Mouse (Mus musculus) c-Kit-positive CD71-positive TER-119-negative erythroid progenitor cells, embryonic 14.5 days (primary cell): ENCODE measurements around the gene Irgc1.

Experiments used
- DNase-seq: peaks from one replicate; pipeline ENCODE4 v3.0.0-alpha.2; 2013; ENCODE audit warnings: low read depth

Irgc1 gene

GRCm38 (mm10) chr7:24472442-24472841 is 20.3 kb upstream of the Irgc1 start:
- no peak for DNase-seq

GRCm38 (mm10) chr7:24470356-24470755 is 18.3 kb upstream of the Irgc1 start:
- no peak for DNase-seq

GRCm38 (mm10) chr7:24469126-24469525 is 17.0 kb upstream of the Irgc1 start:
- DNase-seq: no peak

GRCm38 (mm10) chr7:24467886-24468285 is 15.8 kb upstream of the Irgc1 start:
- DNase-seq: no peak

- DNase-seq: no peak
Observed at GRCm38 (mm10) chr7:24466835-24467234, 14.7 kb upstream of the Irgc1 start.

GRCm38 (mm10) chr7:24462388-24463319 is 10.6 kb upstream of the Irgc1 start, which contains the start of gene Plaur:
Gene Plaur (plus strand): TSS chr7:24462484.
- no peak for DNase-seq

- no peak for DNase-seq
Observed at GRCm38 (mm10) chr7:24461376-24462051, 9.4 kb upstream of the Irgc1 start.

- DNase-seq: no peak
Observed at GRCm38 (mm10) chr7:24459843-24460242, 7.7 kb upstream of the Irgc1 start.

- no peak for DNase-seq
Observed at GRCm38 (mm10) chr7:24459440-24459839, 7.3 kb upstream of the Irgc1 start.

- no peak for DNase-seq
Observed at GRCm38 (mm10) chr7:24457726-24458370, 5.8 kb upstream of the Irgc1 start.

- no peak for DNase-seq
Observed at GRCm38 (mm10) chr7:24455726-24456125, 3.6 kb upstream of the Irgc1 start.

- no peak for DNase-seq
Observed at GRCm38 (mm10) chr7:24454199-24454598, 2.1 kb upstream of the Irgc1 start.

GRCm38 (mm10) chr7:24450585-24451017 is 1.5 kb downstream of the Irgc1 start:
- peak; percentile 51 for DNase-seq

- DNase-seq: no peak
Observed at GRCm38 (mm10) chr7:24448782-24449517, 3.1 kb downstream of the Irgc1 start.

GRCm38 (mm10) chr7:24446697-24447340 is 5.3 kb downstream of the Irgc1 start:
- DNase-seq: no peak

GRCm38 (mm10) chr7:24445266-24445926 is 6.7 kb downstream of the Irgc1 start:
- no peak for DNase-seq

- no peak for DNase-seq
Observed at GRCm38 (mm10) chr7:24442313-24442712, 9.8 kb downstream of the Irgc1 start.

- DNase-seq: peak; percentile 55
Observed at GRCm38 (mm10) chr7:24441785-24442184, 10.3 kb downstream of the Irgc1 start.

GRCm38 (mm10) chr7:24439891-24440290 is 12.2 kb downstream of the Irgc1 start:
- DNase-seq: no peak

GRCm38 (mm10) chr7:24439191-24439590 is 12.9 kb downstream of the Irgc1 start:
- no peak for DNase-seq

- DNase-seq: no peak
Observed at GRCm38 (mm10) chr7:24437981-24438380, 14.1 kb downstream of the Irgc1 start.
